Comparison of ENCODE assay signal across 15 mouse cellular contexts in genomic region chr1:87226409-87227159, GRCm38 (mm10). TPM values are rescaled to one million over a fixed set of nuclear protein-coding genes. Genes with fewer than 3 reads are reported as not detected.
"Had no signal": no experiment of that assay in that cellular context is flagged by ENCODE, and none has a peak within 500 bp of the region (broad histone marks: within the 10 kb centered on the region; RNA-seq: fewer than 3 reads in every experiment).

No protein-coding gene starts in this region.

- DNase-seq: kidney, postnatal 10 days; lung, adult 2 months; retina, postnatal 1 day; right cerebral cortex, postnatal 4 days; spleen, adult 18-20 months; thymus, adult 18-20 months; thymus, postnatal 25 days had no signal

- ATAC-seq: lung, postnatal 0 days; midbrain, embryonic 16.5 days had no signal

RNA-seq across cellular contexts. Expression of gene Chrng, which starts 22.1 kb away (rescaled TPM):
- total RNA-seq: layer of hippocampus, adult 8-10 months; layer of hippocampus, postnatal 14 days; left cerebral cortex, adult 18-20 months; left cerebral cortex, postnatal 10 days; left cerebral cortex, postnatal 4 days; liver, adult 2 months had no signal

RNA-seq across cellular contexts. Expression of gene Chrnd, which starts 36.2 kb away (rescaled TPM):
- total RNA-seq: layer of hippocampus, adult 8-10 months; layer of hippocampus, postnatal 14 days; left cerebral cortex, adult 18-20 months; left cerebral cortex, postnatal 10 days; left cerebral cortex, postnatal 4 days; liver, adult 2 months had no signal

RNA-seq across cellular contexts. Expression of gene Efhd1, which starts 37.6 kb away (rescaled TPM):
- total RNA-seq: liver, adult 2 months had no signal

RNA-seq across cellular contexts. Expression of gene Prss56, which starts 43.5 kb away (rescaled TPM):
- total RNA-seq: liver, adult 2 months had no signal
